Mouse (Mus musculus): ENCODE measurements around the gene Sobp.

The Sobp gene

GRCm38 (mm10) chr10:43155046-43155560 is 19.2 kb downstream of the Sobp start:
- peak; percentile 70 to 82 for DNase-seq

DNA sequence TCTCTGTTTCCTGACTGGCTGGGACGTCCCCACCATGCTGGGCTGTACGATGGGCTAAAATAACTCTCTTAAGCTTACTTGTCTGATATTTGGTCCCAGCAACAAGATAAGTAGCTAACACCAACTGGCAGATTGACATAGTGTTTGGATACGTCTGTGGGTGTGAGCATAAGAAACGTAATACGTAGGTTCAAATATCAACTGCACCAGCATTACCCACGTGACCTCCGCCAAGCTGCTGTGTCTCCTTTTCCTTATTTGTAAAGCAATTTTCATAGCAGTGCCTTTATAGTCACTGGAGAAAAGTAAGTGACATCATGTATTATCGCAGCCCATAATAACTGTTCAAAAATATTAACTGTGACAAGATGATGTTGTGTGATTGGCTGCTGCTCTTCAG is 21.7 kb downstream of the Sobp start:
- DNase-seq = no peak

DNA sequence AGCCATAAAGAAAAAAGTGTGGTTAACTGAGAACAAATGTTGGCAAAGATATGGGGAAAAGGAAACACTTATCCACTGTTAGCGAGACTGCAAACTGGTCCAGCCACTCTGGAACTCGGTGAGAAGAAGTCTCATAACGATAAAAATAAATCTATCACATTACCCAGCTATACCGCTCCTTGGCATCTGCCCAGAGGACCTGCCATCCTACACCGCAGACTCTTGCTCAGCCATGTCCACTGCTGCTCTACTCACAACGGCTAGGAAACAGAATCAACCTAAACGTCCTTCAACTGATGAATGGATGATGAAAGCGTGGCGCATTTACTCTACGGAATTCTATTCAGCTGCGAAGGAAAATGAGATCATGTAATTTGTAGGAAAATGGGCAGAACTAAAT is 25.9 kb downstream of the Sobp start:
- DNase-seq = no peak

DNA sequence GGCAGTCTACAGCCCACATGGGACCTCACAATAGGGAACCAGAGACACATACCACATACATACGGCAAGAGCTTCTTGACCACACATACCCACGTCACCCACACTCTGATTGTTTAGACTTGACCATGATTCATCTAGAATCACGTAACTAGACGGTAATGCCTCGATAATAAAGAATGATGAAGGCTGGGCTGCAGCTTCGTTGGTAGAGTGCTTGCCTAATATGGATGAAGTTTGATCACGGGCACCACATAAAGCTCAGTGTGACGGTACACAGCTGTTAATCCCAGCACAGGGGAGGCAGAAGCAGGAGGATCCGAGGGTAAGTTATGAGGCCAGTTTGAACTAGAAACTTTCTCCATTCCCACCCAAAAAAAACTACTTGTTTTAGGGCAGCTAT is 31.2 kb downstream of the Sobp start:
- no peak for DNase-seq

GRCm38 (mm10) chr10:43134027-43134426 is 40.3 kb downstream of the Sobp start:
- no peak for DNase-seq

DNA sequence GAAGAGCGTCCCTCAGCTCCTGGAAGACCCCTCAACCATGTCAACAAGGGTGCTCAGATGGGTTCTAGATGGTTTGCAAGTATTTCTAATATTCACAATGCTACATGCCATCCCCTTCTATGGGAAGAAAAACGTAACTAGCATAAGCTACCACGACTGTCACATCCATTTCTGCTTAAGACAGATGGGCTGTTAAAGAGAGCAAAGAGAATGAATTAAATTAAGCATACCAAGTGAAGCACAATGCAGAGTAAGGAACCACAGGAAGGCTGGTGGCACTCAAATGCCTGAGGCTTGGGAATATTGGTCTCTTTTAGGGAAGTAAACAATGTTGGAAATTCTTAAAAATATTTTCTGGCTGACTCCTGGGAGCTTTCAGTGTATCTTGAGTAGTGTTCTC is 45.6 kb downstream of the Sobp start:
- no peak for DNase-seq

DNA sequence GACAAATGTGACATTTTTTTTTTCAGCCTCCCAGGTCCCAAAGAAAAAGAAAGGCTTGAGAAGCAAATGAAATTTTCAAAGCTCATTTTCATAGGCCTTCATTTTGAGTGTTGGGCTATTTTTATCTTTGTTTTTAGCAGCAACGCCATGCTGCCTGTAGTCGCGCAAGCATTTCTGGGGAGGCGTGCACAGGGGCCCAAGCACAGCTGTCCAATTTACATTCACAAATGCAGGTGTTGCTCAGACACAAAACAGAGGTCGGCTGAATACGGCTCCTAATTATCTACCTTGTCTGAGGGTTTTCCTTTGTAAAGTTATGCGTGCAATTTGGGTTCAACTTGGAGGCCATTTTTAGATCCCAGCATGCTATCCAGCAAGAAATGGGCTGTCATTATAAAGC is 49.8 kb downstream of the Sobp start:
- no peak for DNase-seq

DNA sequence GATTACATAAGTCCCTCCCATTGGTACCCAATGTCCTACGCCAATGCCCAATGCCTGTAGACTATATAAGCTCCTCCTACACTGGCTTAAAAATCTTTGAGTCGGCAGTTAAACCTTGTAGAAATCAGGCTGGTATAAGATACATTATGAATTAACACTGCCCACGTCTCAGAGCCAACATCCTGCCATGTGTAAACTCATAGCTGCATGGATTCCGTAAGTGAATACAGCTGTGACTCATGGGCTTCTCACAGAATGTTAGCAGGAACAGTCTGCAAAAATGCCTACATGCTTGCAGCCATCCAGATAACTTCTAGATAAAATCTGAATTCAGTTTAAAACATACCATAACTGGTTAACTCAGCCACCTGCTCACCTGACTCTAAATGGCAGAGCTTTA is 50.2 kb downstream of the Sobp start:
- DNase-seq = no peak

DNA sequence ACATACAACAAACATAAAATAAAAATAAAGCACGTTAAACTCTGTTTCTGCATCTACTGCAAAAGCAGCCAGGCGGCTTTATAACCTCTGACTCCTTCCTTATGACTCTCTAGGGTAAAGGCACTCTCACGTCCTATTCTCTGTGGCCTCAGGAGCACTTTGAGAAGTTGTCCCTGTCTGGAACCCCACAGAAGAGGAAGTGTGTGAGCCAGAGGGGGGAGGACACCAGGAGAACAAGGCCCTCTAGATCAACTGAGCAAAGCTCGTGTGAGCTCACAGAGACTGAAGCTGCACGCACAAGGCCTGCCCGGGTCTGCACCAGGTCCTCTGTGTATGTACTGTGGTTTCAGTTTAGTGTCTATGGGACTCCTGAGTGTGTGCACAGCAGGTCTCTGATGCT is 50.9 kb downstream of the Sobp start:
- DNase-seq = no peak

DNA sequence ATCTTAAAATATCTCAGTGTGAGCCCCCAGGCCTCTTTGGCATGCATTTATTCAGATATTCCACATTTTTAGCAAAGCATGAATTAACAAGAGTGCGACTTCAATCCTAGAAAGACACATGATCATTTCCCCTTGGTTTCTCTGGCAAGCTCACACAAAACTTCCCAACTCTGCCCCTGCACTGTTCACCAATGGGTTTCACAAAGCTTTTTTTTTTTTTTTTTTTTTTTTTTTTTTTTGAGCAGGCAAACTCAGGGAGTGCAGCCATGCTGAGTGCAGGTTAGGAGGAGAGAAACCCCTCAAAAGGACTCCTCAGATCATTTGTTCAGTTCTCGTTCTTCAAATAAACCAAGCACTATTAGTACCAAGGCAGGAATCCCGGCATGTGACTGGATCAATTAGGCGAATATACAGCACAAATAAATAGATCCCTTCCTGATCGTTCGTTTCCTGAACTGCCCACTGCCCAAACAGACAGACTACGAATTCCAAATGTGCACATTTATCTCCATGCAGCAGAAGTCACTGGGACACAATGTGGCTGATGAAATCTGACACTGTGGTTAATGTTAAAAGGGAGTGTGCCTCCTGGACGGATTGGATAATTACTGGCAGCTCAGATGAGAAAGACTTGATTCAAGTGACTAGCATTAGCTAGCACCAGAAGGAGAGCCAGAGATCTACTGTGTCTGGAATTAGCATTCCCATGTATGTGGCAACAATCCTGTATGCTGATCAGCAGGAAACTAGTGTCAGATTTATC is 53.5 kb downstream of the Sobp start:
- DNase-seq = no peak

DNA sequence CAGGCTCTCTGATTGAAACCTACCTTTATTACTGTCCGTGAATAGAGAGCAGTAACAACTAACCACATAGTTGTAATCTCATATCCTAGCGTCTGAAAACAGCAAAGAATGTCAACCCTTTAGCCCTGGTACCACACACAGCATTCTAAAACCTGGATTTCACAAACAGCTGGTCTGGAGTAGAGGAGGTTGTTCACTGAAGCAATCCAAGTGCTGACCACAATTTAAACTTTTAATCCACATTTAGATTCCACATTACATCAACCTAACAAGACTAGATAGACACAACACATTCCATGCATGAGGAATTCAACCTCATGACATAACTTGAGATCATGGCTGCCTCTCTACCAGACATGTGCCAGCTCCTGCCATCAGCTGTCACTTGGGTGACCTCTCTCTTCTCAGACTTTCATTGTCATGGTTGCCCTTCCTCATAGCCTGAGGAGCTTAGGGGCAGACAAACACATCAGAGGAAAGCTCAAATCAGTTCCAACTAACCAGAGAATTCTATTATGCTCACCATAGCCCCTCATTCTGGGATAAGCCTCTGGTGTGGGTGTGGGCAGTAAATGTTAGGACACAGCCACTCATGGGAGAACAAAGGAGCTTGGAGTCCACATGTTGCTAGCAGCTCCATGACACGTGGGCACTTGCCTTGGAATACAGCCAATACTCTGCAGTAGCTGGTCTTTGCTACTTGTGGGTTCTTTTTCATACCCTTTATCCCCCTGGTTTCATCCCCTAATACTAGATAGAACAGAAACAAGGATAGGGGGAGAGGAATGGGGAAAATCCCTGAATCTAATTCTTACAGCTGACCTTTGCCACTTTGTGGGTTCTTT is 58.0 kb downstream of the Sobp start:
- DNase-seq = no peak

GRCm38 (mm10) chr10:43112296-43112695 is 62.0 kb downstream of the Sobp start:
- DNase-seq = no peak

- no peak for DNase-seq
Observed at GRCm38 (mm10) chr10:43106616-43107015, 67.7 kb downstream of the Sobp start.

GRCm38 (mm10) chr10:43106196-43106595 is 68.1 kb downstream of the Sobp start:
- no peak for DNase-seq

DNA sequence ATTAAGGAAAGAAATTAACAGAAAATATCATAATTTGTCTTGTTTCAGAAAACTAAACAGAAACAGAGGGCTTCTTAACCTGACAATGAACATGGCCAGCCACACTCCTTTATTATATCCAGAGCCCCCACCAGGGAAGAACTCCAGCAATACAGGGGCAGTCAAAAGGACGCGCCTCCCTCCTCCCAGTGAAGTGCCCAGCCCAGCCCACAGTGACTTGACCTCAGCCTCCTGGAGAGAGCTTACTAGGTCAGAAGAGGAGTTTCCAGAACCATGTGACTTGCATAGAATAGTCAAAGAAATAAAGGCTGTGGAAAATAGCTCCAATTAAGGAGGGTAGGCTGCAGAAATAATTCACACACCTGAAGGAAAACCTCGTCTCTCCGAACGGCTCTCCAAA is 73.8 kb downstream of the Sobp start:
- DNase-seq = no peak

- no peak for DNase-seq
Observed at GRCm38 (mm10) chr10:43099229-43099628, 75.1 kb downstream of the Sobp start.

- no peak for DNase-seq
Observed at GRCm38 (mm10) chr10:43097755-43098154, 76.6 kb downstream of the Sobp start.

GRCm38 (mm10) chr10:43096614-43097013 is 77.7 kb downstream of the Sobp start:
- no peak for DNase-seq

GRCm38 (mm10) chr10:43094537-43094936 is 79.8 kb downstream of the Sobp start:
- no peak for DNase-seq

GRCm38 (mm10) chr10:43093440-43093839 is 80.9 kb downstream of the Sobp start:
- no peak for DNase-seq

- DNase-seq = no peak
Observed at GRCm38 (mm10) chr10:43090040-43090439, 84.3 kb downstream of the Sobp start.

GRCm38 (mm10) chr10:43087421-43087820 is 86.9 kb downstream of the Sobp start:
- DNase-seq = no peak

GRCm38 (mm10) chr10:43086888-43087287 is 87.4 kb downstream of the Sobp start:
- no peak for DNase-seq

GRCm38 (mm10) chr10:43084087-43084366 is 90.3 kb downstream of the Sobp start:
- DNase-seq = no peak
